In the genomic region with DNA sequence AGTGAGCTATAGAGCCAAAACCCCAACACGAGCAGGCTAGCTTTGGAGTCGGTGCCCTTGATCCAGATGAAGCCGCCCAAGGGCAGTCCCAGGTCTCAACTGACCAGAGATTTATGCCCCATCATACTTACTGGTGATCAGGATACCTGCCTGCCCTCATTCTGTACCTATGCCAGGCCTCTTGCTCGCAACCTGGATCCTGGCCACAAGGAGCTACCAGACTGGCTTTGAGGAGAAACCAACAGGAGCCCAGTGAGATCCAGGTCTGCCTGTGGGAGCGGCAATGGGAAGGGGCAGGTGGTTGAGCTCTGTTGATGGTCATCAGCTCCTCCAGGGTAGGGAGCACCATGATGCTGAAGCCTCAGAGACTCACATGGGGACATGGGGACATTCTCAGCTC, we compare ENCODE assay signal across 30 mouse cellular contexts. TPM values are rescaled to one million over a fixed set of nuclear protein-coding genes. Genes with fewer than 3 reads are reported as not detected.
DNase-seq lines count a peak whose midpoint lies in the region; ATAC-seq lines count a peak whose summit lies in the region.
"Had no signal": no experiment of that assay in that cellular context is flagged by ENCODE, and none has a peak within 500 bp of the region (broad histone marks: within the 10 kb centered on the region; RNA-seq: fewer than 3 reads in every experiment).

No protein-coding gene starts in this region.

- ATAC-seq in cerebellum, adult (ENCODE audit: insufficient number of reproducible peaks, low FRiP score, low TSS enrichment), result no peak
- ATAC-seq in midbrain, embryonic 11.5 days (ENCODE audit: low FRiP score), result no peak
- ATAC-seq: CD4-positive, CD25-positive, alpha-beta regulatory T cell, adult 4 months; forebrain, embryonic 13.5 days; forebrain, embryonic 16.5 days; hindbrain, postnatal 0 days; inflammation-experienced regulatory T-cells, adult 6 months; intestine, embryonic 16.5 days had no signal

- peaks cover 84% of the 10 kb centered on the region for H3K27me3 ChIP-seq in midbrain, embryonic 10.5 days (ENCODE audit: low read depth, poor library complexity, severe bottlenecking)
- peaks cover 19% of the 10 kb centered on the region for H3K27me3 ChIP-seq in midbrain, embryonic 11.5 days (ENCODE audit: control insufficient read depth, insufficient read depth, low read length)
- H3K27me3 ChIP-seq in limb, embryonic 10.5 days (ENCODE audit: low read depth, poor library complexity, severe bottlenecking), result no peaks in the 10 kb centered on the region
- H3K27me3 ChIP-seq: embryonic facial prominence, embryonic 12.5 days had no signal

- peaks cover 55% of the 10 kb centered on the region for H3K36me3 ChIP-seq in midbrain, embryonic 10.5 days
- no peaks in the 10 kb centered on the region for H3K36me3 ChIP-seq in midbrain, embryonic 11.5 days (ENCODE audit: control insufficient read depth, insufficient read depth, low read length)
- H3K36me3 ChIP-seq in limb, embryonic 10.5 days, result peaks cover 79% of the 10 kb centered on the region
- H3K36me3 ChIP-seq: embryonic facial prominence, embryonic 12.5 days; embryonic facial prominence, embryonic 15.5 days had no signal

- no peak overlapping the region for H3K4me3 ChIP-seq in midbrain, embryonic 10.5 days
- H3K4me3 ChIP-seq in midbrain, embryonic 11.5 days (ENCODE audit: low read depth, low read length), result no peak overlapping the region
- H3K4me3 ChIP-seq in limb, embryonic 10.5 days, result no peak overlapping the region
- H3K4me3 ChIP-seq: embryonic facial prominence, embryonic 12.5 days; embryonic facial prominence, embryonic 15.5 days; forebrain, embryonic 13.5 days had no signal

- no peaks in the 10 kb centered on the region for H3K9me3 ChIP-seq in midbrain, embryonic 10.5 days (replicated peaks)
- no peaks in the 10 kb centered on the region for H3K9me3 ChIP-seq in midbrain, embryonic 11.5 days (ENCODE audit: control insufficient read depth, low read length)
- H3K9me3 ChIP-seq in limb, embryonic 10.5 days (replicated peaks), result no peaks in the 10 kb centered on the region
- H3K9me3 ChIP-seq: embryonic facial prominence, embryonic 12.5 days; embryonic facial prominence, embryonic 15.5 days; forebrain, embryonic 13.5 days had no signal

- 90% methylated on average over 5 of the region's 5 CpGs for WGBS in midbrain, embryonic 10.5 days
- WGBS in midbrain, embryonic 11.5 days, result 87% methylated on average over 5 of the region's 5 CpGs
- 72% methylated on average over 5 of the region's 5 CpGs for WGBS in limb, embryonic 10.5 days

- H3K27ac ChIP-seq in midbrain, embryonic 10.5 days (replicated peaks), result peak overlapping the region; percentile 33; the same call in 1 of the 2 replicates
- H3K27ac ChIP-seq in midbrain, embryonic 11.5 days (ENCODE audit: low read depth, low read length), result no peak overlapping the region
- peak overlapping the region; percentile 77 for H3K27ac ChIP-seq in limb, embryonic 10.5 days
- H3K27ac ChIP-seq: embryonic facial prominence, embryonic 12.5 days; embryonic facial prominence, embryonic 15.5 days; forebrain, embryonic 13.5 days; hindbrain, embryonic 14.5 days; hindbrain, postnatal 0 days had no signal

- peak; percentile 19 to 44 for DNase-seq in cerebellum, postnatal 25 days
- no peak for DNase-seq in midbrain, embryonic 10.5 days (ENCODE audit: low spot score)
- no peak for DNase-seq in midbrain, embryonic 11.5 days (ENCODE audit: low spot score, missing footprints)
- no peak for DNase-seq in limb, embryonic 10.5 days (ENCODE audit: low spot score)
- no peak for DNase-seq in kidney, postnatal 10 days
- DNase-seq in left cerebral cortex, adult 8-10 months (ENCODE audit: low spot score in 2 of 2), result no peak
- DNase-seq: adrenal gland, adult 2 months; adrenal gland, postnatal 14 days; cerebellum, adult 11-12 months; cerebellum, adult 9-10 months; embryo, embryonic 11 days; gastrocnemius, postnatal 10 days; gastrocnemius, postnatal 36 days; kidney, adult 18-20 months had no signal

- peaks cover 91% of the 10 kb centered on the region for H3K4me1 ChIP-seq in midbrain, embryonic 10.5 days
- peaks cover 27% of the 10 kb centered on the region for H3K4me1 ChIP-seq in midbrain, embryonic 11.5 days (ENCODE audit: control insufficient read depth, insufficient read depth, low read length)
- H3K4me1 ChIP-seq in limb, embryonic 10.5 days, result peaks cover 95% of the 10 kb centered on the region

- H3K9ac ChIP-seq in midbrain, embryonic 11.5 days (ENCODE audit: low read length), result no peak overlapping the region
- H3K9ac ChIP-seq: embryonic facial prominence, embryonic 12.5 days; embryonic facial prominence, embryonic 15.5 days; forebrain, embryonic 13.5 days; hindbrain, embryonic 14.5 days had no signal

- H3K4me2 ChIP-seq in midbrain, embryonic 11.5 days, result no peak overlapping the region
- H3K4me2 ChIP-seq: embryonic facial prominence, embryonic 12.5 days; embryonic facial prominence, embryonic 15.5 days; forebrain, embryonic 13.5 days; heart, embryonic 11.5 days; hindbrain, embryonic 14.5 days had no signal

RNA-seq across cellular contexts. Expression of gene Scube1, which starts 12.5 kb away (rescaled TPM):
- polyA plus RNA-seq in midbrain, embryonic 10.5 days (2016; fragmentation: Nextera tagmentation; extraction: Ambion mirVana), result 64.4 and 74.8 TPM in 2 replicates
- 27.8 and 31.4 TPM in 2 replicates for polyA plus RNA-seq in midbrain, embryonic 11.5 days (2014; fragmentation: Nextera tagmentation; extraction: Ambion mirVana)
- 124 TPM in 2 replicates for polyA plus RNA-seq in limb, embryonic 10.5 days (2016; fragmentation: Nextera tagmentation; extraction: Ambion mirVana)
- total RNA-seq in left cerebral cortex, adult 8-10 months (2022), result 10 to 100 TPM; 44.7 to 51.8 (median 45.4) TPM
- total RNA-seq: common myeloid progenitor, adult 5-6 weeks; granulocyte monocyte progenitor cell, adult 5-6 weeks; hematopoietic stem cell, adult 5-6 weeks; MEL had no signal
- polyA plus RNA-seq: C2C12; CD4-positive, CD25-positive, alpha-beta regulatory T cell, adult 4 months; inflammation-experienced regulatory T-cells, adult 6 months had no signal

Comparison
In these comparisons a context has a peak if more than half of its experiments do, and no peak if none do; other contexts are left out.
1. DNase-seq: peak in cerebellum, postnatal 25 days (2 of 2); none in midbrain, embryonic 10.5 days (single experiment), midbrain, embryonic 11.5 days (single experiment), limb, embryonic 10.5 days (single experiment), kidney, postnatal 10 days (single experiment) and left cerebral cortex, adult 8-10 months (0 of 2).